Mouse (Mus musculus) lung, postnatal 14 days (tissue): ENCODE measurements at regions not wholly inside any gene's neighbourhood (a gene's known extent, or its start where the extent isn't known, plus 50 kb on each side); places are given as distances from the start of the nearest gene placed in this dataset.
"Not testable (repeated sequence)": the region's sequence is repeated elsewhere in the genome, so short reads cannot be mapped to it uniquely, and the experiment has no call there.

Source experiments
- DNase-seq: peaks from one replicate; pipeline ENCODE4 v3.0.0; 2021

- DNase-seq, result peak; percentile 2
Measured at GRCm38 (mm10) chr12:22156467-22157037, 739.1 kb upstream of the Ywhaq start.

GRCm38 (mm10) chr12:22155341-22155740 lies 737.9 kb upstream of the Ywhaq start:
- not testable (repeated sequence) for DNase-seq
